Mouse (Mus musculus) intestine, postnatal 0 days (tissue): ENCODE data around the gene Tex36. TPM values are rescaled to one million over a fixed set of nuclear protein-coding genes. Genes with fewer than 3 reads are reported as not detected.

Experiments
- ATAC-seq: fragments of 200-750 bp; cut with Nextera tagmentation; 2 replicates; pipeline ENCODE4 v1.8.0; 2017; ENCODE audit warnings: mild to moderate bottlenecking, moderate TSS enrichment, moderate library complexity
- H3K27ac ChIP-seq: fragments of 300-500 bp; sonication (generic); 2 replicates; pipeline ENCODE4 v1.5.1; 2014; ENCODE audit warnings: mild to moderate bottlenecking, low read depth, low read length, moderate library complexity
- H3K27me3 ChIP-seq: fragments of 300-500 bp; sonication (generic); replicated peaks from 2 replicates; pipeline ENCODE4 v1.6.1; 2014; ENCODE audit warnings: low read length, mixed read lengths; ENCODE audit not compliant: control insufficient read depth, insufficient read depth
- H3K36me3 ChIP-seq: fragments of 300-500 bp; sonication (generic); 2 replicates; pipeline ENCODE4 v1.6.1; 2014; ENCODE audit warnings: mild to moderate bottlenecking, moderate library complexity; ENCODE audit not compliant: control insufficient read depth, insufficient read depth
- H3K4me1 ChIP-seq: fragments of 300-500 bp; sonication (generic); replicated peaks from 2 replicates; pipeline ENCODE4 v1.6.1; 2014; ENCODE audit warnings: antibody characterized with exemption, low read length, mixed read lengths; ENCODE audit not compliant: control insufficient read depth, insufficient read depth
- H3K4me2 ChIP-seq: fragments of 300-500 bp; sonication (generic); replicated peaks from 2 replicates; pipeline ENCODE4 v1.6.1; 2014; ENCODE audit warnings: low read depth, mild to moderate bottlenecking, moderate library complexity
- H3K4me3 ChIP-seq: fragments of 300-500 bp; sonication (generic); 2 replicates; pipeline ENCODE4 v1.5.1; 2014; ENCODE audit warnings: low read depth, low read length
- H3K9ac ChIP-seq: fragments of 300-500 bp; sonication (generic); 2 replicates; pipeline ENCODE4 v1.6.1; 2014; ENCODE audit warnings: mild to moderate bottlenecking, low read depth, low read length
- H3K9me3 ChIP-seq: fragments of 300-500 bp; sonication (generic); 2 replicates; pipeline ENCODE4 v1.6.1; 2016; ENCODE audit warnings: mixed run types; ENCODE audit not compliant: control insufficient read depth
- CTCF ChIP-seq: sonication (generic); IDR thresholded peaks from 2 replicates; pipeline ENCODE4 v1.5.1; 2016; ENCODE audit warnings: low read depth, mild to moderate bottlenecking, control low read depth, antibody characterized with exemption, moderate library complexity
- WGBS: fragments of 180-500 bp; shearing (Covaris S2); extraction: QIAGEN DNeasy Blood & Tissue Kit; methylation state at CpG from one replicate; pipeline ENCODE4 v1.1.7; 2014; 5-methylcytosine and 5-hydroxymethylcytosine counted together
- polyA plus RNA-seq: library from polyadenylated mRNA; unstranded; fragments of >200 nt; fragmentation: Nextera tagmentation; extraction: Ambion mirVana; gene quantifications from 2 replicates; pipeline ENCODE4 v1.2.1, GENCODE M21; 2015

Gene Tex36
- polyA plus RNA-seq, 1 experiment from 2014 or later, result not detected

- no peak for TF ChIP-seq CTCF
- WGBS, result 77% methylated on average over 2 of the region's 2 CpGs
Measured at GRCm38 (mm10) chr7:133612981-133613380, 11.0 kb upstream of the Tex36 start.

GRCm38 (mm10) chr7:133609585-133609984 lies 7.6 kb upstream of the Tex36 start:
- WGBS, result 75% methylated on average over 8 of the region's 8 CpGs
- no peak for TF ChIP-seq CTCF
- Histone ChIP-seq H3K27me3 (no peaks in the 10 kb centered on the region), H3K4me3 (no peak overlapping the region), H3K4me1 (no peaks in the 10 kb centered on the region; the same call in 1 of the 2 replicates), H3K4me2 (no peak overlapping the region), H3K27ac (no peak overlapping the region), H3K36me3 (no peaks in the 10 kb centered on the region), H3K9ac (no peak overlapping the region), H3K9me3 (no peaks in the 10 kb centered on the region)
- no peak for ATAC-seq

More at GRCm38 (mm10) chr7:133612981-133613380, 11.0 kb upstream of the Tex36 start:
- H3K9me3 ChIP-seq, result no peaks in the 10 kb centered on the region
- no peaks in the 10 kb centered on the region for H3K36me3 ChIP-seq
- no peak overlapping the region for H3K4me2 ChIP-seq
- no peak overlapping the region for H3K27ac ChIP-seq
- H3K4me3 ChIP-seq, result no peak overlapping the region
- no peak for ATAC-seq
- H3K9ac ChIP-seq, result no peak overlapping the region
- H3K27me3 ChIP-seq, result no peaks in the 10 kb centered on the region
- no peaks in the 10 kb centered on the region for H3K4me1 ChIP-seq

GRCm38 (mm10) chr7:133608631-133609340 lies 6.8 kb upstream of the Tex36 start:
- no peak overlapping the region for H3K4me2 ChIP-seq
- WGBS, result 62% methylated on average over 13 of the region's 13 CpGs
- no peak for ATAC-seq
- H3K9ac ChIP-seq, result no peak overlapping the region
- H3K27me3 ChIP-seq, result no peaks in the 10 kb centered on the region
- no peaks in the 10 kb centered on the region; the same call in 1 of the 2 replicates for H3K4me1 ChIP-seq
- H3K9me3 ChIP-seq, result no peaks in the 10 kb centered on the region
- H3K36me3 ChIP-seq, result no peaks in the 10 kb centered on the region
- H3K4me3 ChIP-seq, result no peak overlapping the region
- no peak overlapping the region for H3K27ac ChIP-seq
- no peak for TF ChIP-seq CTCF

- no peaks in the 10 kb centered on the region for H3K9me3 ChIP-seq
- WGBS, result 39% methylated on average over 13 of the region's 13 CpGs
- H3K4me3 ChIP-seq, result no peak overlapping the region
- no peak overlapping the region for H3K27ac ChIP-seq
- H3K27me3 ChIP-seq, result no peaks in the 10 kb centered on the region
- H3K4me2 ChIP-seq, result no peak overlapping the region
- H3K4me1 ChIP-seq, result no peaks in the 10 kb centered on the region; the same call in 1 of the 2 replicates
- ATAC-seq, result no peak
- no peak for TF ChIP-seq CTCF
- no peak overlapping the region for H3K9ac ChIP-seq
- H3K36me3 ChIP-seq, result no peaks in the 10 kb centered on the region
Measured at GRCm38 (mm10) chr7:133607883-133608575, 6.1 kb upstream of the Tex36 start.

DNA sequence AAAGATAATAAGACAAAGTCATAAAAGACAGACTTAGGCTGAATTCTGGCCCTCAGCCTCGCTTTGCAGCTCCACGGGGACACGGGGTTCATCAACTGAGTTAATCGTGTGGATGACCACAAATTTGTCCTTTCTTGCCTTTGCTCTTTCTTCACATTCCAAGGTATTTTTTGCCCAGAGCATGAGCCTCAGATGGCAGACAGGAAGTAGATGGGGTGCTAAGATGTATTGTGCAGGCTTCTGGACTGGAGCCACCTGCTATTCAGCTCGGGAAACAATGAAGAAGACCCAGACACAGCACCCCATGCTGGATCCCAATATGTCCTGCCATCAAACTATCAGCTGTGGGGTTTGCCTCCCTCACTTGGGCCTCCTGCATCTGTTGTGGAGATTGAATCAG lies 5.4 kb upstream of the Tex36 start:
- Histone ChIP-seq H3K9ac (no peak overlapping the region), H3K4me1 (no peaks in the 10 kb centered on the region; the same call in 1 of the 2 replicates), H3K27me3 (no peaks in the 10 kb centered on the region), H3K9me3 (no peaks in the 10 kb centered on the region), H3K4me2 (no peak overlapping the region), H3K36me3 (no peaks in the 10 kb centered on the region), H3K27ac (no peak overlapping the region), H3K4me3 (no peak overlapping the region)
- no peak for TF ChIP-seq CTCF
- 35% methylated on average over 5 of the region's 5 CpGs for WGBS
- no peak for ATAC-seq

- Histone ChIP-seq H3K36me3 (no peaks in the 10 kb centered on the region), H3K4me3 (no peak overlapping the region), H3K4me1 (no peaks in the 10 kb centered on the region; the same call in 1 of the 2 replicates), H3K9ac (no peak overlapping the region), H3K27me3 (no peaks in the 10 kb centered on the region), H3K4me2 (peak overlapping the region; percentile 4; the same call in 1 of the 2 replicates), H3K9me3 (no peaks in the 10 kb centered on the region), H3K27ac (no peak overlapping the region)
- ATAC-seq, result peak; percentile 43; the same call in 1 of the 2 replicates
- WGBS, result 27% methylated on average over 13 of the region's 13 CpGs
- no peak for TF ChIP-seq CTCF
Measured at GRCm38 (mm10) chr7:133604427-133605081, 2.6 kb upstream of the Tex36 start.
